Mouse (Mus musculus): ENCODE data around the gene Ambra1.

Ambra1 gene

DNA sequence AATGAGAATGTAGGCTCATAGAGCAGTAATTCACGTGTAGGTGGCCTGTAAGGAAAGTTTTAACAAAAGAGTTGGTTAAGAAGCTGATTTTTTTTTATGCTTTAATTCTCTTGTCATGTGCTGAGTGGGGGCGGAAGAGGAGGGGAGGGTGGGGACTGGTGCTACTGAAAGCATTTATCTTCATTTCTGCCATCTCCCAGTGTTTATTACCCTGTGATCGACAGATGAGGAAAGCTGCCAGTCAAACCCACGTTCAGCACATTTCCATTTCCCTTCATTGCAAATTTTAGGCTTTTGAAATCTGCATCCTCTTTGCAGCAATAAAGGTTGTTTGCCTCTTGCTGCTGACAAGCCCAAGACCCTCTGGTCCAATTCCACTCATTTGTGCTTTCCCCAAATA is 129.5 kb downstream of the Ambra1 start:
- in situ Hi-C loops (cut with MboI; ENCODE audit: low sequenced_read_pairs): no loop called here

DNA sequence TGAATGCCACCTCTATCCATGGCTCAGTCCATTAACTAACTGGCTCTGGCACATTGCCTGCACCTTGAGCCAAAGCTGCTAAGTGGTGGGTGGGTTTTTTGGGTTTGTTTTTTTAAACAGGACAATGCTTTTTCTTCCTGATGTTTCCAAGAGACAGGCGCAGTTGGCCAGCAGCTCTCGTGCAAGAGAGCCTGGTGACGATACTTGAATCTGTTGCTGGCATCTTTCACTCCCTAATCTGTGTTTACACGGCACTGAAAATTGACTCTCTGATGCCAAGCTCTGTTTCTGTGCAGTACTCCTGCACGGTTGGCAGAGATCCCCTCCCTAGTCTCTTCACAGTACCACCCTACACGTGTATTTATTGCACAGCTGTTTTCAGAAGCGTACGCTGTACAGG is 140.8 kb downstream of the Ambra1 start:
- in situ Hi-C loops (cut with MboI; ENCODE audit: low sequenced_read_pairs): no loop called here

DNA sequence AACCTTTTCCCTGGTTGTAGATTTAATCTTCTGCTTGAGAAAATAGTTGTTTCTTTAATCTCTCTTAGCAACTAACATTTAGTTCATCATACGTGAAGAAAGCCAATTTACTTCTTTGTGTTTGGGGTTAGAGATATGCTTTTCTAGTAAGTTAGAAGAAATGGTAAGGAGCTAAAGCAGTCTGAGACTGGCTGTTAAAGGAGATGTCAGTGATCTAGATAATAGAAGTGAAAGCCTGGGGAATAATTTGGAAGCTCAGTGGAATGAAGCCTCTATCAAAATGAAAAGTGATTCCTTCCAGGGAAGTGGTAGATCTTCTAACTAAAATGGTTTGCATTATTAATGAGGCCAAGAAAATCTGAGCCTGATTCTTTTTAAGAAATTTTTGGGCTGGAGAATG is 141.3 kb downstream of the Ambra1 start:
- in situ Hi-C loops (cut with MboI; ENCODE audit: low sequenced_read_pairs): no loop called here

DNA sequence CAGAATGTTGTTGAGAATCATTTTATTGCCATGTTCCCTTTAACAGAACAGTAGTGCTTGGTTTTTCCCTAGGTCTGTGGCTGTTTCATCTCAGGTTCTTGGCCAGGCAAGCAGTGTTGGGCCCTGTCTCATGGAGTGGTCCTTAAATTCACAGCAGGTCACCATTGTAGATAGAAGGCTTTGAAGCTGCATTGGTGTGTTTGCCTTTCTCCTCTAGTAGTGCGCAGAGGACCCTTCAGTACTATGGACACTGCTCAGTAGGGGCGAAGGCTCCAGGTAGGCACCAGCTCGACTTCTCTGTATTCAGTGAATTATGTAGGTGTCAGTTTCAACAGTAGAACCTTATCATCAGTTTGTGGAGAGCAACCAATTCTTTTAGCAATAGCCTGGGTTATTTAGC is 142.7 kb downstream of the Ambra1 start:
- in situ Hi-C loops (cut with MboI; ENCODE audit: low sequenced_read_pairs): no loop called here

DNA sequence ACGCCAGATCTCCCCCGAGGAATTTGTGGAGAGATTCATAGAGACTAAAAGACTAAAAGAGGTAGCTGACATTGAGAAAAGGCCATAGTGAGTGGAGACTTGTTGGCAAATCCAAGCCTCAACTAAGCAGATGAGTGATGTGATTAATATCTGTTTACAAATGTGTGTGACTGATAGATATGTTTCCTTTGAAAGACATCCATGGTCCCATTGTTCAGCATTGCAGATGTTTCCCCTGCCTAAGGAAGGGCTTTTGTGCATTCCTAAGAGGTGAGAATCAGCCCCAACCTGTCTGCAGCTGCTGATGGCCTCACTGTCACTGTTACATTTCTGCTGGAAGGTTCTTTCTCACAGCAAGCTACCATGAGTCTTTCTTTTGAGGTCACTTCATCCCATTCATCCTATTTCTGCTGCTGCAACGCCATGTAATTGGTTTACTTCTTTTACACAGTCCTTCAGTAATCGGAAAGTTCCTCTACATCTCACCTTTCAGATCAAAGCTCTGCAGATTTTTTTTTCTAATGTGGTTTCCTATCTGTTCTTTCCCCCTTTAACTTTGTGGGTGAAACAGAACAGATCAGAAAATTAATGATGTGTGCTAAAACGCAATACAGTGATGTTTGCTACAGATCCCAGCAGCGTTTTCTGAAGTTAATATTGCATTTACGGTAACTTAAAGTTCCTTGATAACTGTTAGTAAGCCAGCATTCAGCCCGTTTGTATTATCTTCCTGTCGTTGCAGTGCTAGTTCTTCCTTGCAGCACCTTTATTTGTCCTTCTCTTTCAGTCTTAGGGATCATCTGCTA is 146.3 kb downstream of the Ambra1 start:
- in situ Hi-C loops (cut with MboI; ENCODE audit: low sequenced_read_pairs): no loop called here

DNA sequence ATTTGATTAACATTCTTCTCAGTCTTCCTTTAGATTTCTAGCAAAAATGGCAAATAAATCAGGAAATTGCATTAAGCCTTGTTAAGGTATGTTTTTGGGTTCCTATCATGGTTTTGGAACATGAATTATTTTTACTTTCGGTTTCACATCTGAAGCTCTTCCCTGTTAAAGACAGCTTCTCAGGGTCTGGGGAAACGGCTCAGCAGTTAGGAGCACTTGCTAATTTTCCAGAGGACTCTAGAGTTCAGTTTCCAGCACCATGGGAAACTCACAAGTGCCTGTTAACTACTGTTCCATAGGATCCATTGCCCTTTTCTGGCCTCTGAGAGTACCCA is 146.8 kb downstream of the Ambra1 start:
- in situ Hi-C loops (cut with MboI; ENCODE audit: low sequenced_read_pairs): no loop called here

DNA sequence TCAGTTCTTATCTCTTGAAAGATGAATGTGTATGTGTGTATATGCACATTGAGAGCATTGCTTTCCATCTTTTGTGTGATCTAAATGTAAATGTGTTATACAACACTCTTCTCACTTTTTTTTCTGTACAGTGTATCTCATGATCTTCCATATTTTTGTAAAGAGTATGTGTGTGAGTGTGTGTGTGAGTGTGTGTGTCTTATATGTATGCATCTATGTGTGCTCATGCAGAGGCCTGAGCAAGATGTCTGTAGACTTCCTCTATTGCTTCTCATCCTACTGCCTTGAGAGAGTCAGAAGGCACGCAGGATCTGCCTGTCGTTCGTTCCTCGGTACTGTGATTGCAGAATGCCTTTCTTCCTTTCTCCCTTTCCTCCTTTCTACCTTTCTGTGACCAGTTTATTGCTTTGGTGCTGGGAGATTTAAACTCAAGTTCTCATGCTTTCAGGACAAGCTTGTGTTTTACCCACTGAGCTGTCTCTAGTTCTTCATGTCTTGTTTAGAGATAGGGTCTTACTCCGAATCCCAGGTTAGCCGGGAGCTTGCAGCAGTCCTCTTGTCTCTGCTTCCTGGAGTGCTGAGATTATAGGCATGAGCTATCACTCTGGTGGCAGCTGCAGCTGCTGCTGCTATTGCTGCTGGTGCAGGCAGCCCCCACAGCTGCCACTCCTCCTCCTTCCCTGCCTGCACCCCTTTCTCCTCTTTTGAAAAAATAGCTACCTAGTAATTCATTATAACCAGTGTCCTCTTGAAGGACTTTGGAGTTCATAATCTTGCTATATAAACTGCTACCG is 148.7 kb downstream of the Ambra1 start:
- in situ Hi-C loops (cut with MboI; ENCODE audit: low sequenced_read_pairs): no loop called here

DNA sequence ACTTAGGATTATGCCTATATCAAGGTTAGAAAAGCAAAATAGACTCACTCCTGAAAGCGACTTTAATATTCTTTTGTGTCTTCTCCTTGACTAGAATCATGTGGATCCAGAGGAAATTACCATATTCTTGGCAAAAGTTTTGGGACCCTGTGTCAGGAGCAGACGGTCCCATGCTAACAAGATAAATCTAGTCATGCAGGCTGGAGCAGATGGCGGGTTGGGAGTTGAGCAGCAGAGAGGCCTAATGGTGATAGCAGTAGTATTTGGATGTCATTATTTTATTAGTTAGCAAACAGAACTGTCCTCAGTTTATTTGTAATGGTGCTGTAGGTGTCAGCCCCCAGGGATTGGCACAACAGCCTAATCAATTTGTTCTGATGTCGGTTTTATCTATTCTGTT is 154.0 kb downstream of the Ambra1 start:
- in situ Hi-C loops (cut with MboI; ENCODE audit: low sequenced_read_pairs): no loop called here

DNA sequence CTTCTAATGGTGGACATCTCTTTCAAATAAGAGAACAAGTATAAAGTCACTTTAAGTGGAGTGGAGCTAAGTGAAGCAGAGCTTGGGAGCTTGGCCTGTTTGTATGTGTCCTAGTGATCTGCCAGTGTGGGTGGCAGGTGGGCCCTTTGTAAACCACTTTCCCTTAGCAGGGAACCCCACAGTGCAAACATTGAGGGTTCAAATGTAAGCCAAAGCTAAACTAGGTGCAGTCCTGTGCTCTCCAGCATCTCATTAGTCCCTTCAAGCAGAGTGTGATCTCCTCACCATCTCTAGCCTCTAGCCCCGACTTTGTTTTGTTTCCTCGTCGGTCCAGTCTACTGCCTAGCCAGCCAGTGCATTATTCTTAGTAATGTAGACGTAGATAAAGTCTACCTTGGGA is 154.7 kb downstream of the Ambra1 start:
- in situ Hi-C loops (cut with MboI; ENCODE audit: low sequenced_read_pairs): no loop called here

DNA sequence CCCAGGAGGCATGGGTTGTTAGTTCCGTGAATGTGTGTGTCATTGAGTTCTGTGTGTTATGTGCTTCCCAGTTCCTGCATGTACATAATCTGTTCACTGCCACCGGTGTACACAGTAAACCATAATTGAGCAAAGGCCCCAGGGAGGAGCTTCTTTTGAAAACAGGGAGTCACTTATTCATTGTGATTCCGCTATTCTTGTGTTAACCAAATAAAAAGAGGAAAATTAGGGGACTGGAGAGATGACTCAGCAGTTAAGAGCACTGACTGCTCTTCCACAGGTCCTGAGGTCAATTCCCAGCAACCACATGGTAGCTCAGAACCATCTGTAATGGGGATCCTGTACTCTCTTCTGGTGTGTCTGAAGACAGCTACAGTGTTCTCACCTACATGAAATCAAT is 164.8 kb downstream of the Ambra1 start:
- in situ Hi-C loops (cut with MboI; ENCODE audit: low sequenced_read_pairs): no loop called here

DNA sequence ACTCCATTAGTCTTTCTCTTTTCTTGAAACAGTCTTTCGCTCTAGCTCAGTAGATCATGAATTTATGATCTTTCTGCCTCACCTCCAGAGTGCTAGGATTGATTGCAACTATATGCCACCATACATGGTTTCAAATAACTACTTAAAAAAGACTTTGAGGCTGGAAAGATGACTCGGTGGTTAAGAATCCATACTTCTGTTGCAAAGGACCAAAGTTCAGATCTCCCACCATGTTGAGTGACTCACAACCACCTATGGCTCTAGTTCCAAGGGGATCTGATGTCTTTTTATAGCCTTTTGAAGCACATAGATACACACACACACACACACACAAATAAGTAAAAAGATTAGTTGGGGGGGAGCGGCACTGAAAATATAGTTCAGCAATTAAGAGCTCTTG is 165.5 kb downstream of the Ambra1 start:
- in situ Hi-C loops (cut with MboI; ENCODE audit: low sequenced_read_pairs): no loop called here

DNA sequence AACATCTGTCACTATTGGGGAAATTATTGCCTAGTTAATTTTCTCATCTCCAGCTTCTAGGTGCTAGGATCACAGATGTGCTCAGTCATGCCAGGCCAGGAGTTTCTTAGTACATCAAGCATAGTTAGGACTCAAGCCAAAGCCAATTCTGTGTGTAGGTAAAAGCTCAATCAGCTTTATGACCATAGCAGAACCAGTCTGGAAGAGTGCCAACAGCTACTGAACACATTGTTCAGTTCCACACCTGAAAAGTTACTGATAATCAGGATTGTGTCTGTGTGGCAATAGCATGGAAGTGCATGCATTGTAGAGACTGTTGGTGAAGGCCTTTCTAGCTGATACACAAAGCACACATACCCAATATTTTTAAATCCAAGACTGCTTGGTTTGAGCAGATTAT is 168.0 kb downstream of the Ambra1 start:
- in situ Hi-C loops (cut with MboI; ENCODE audit: low sequenced_read_pairs): no loop called here

DNA sequence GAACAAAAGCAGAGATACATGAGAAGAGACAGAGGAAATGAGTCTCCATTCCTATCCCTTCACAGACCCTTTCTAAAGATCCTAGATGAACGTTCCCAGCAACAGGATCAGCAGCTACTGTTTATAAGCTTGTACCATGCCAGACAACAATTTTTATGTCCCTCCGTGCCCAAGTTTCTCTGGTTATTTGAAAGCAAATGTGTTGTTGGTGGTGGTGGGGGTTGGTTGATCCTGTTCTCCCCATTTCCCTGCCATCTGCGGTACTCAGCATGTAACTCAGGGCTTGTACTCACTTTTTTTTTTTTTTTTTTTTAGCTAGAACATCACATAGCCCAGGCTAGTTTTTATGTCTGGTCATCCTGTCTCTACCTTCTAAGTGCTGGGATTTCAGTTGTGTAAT is 169.2 kb downstream of the Ambra1 start:
- in situ Hi-C loops (cut with MboI; ENCODE audit: low sequenced_read_pairs): no loop called here

DNA sequence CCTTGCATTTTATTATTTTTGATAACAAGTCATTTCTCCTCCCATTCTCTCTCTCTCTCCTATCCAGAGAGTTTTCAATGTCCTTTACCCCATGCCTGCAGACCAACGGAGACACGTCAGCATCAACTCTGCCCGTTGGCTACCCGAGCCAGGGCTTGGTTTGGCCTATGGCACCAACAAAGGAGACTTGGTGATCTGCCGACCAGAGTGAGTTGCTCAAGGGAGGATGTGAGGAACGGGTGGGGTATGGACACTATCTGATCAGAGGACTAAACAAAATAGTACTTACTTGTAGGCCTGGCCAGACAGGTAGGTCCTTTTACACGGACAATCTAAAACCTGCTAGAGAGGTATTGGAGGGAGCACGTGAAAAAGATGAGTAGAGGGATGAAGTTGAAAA is 170.5 kb downstream of the Ambra1 start:
- in situ Hi-C loops (cut with MboI; ENCODE audit: low sequenced_read_pairs): no loop called here

DNA sequence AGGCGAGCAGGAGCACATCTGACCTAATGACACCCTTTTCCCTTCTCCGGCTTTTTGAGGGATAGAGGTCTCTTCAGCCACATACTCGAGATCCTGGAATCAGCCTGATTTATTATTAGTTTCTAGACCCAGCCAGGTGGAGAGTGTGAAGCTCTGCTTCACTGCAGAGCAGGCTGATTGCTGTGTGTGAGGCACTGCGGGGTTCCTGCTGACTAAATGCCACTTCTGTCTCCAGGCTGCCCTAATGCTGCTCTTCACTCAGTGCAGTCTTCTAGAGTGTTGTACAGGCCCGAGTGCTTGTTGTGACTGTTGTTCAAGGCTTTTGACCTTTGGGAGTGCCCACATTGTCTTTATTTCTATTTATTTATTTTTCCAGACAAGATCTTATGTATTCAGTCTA is 172.4 kb downstream of the Ambra1 start:
- in situ Hi-C loops (cut with MboI; ENCODE audit: low sequenced_read_pairs): no loop called here

DNA sequence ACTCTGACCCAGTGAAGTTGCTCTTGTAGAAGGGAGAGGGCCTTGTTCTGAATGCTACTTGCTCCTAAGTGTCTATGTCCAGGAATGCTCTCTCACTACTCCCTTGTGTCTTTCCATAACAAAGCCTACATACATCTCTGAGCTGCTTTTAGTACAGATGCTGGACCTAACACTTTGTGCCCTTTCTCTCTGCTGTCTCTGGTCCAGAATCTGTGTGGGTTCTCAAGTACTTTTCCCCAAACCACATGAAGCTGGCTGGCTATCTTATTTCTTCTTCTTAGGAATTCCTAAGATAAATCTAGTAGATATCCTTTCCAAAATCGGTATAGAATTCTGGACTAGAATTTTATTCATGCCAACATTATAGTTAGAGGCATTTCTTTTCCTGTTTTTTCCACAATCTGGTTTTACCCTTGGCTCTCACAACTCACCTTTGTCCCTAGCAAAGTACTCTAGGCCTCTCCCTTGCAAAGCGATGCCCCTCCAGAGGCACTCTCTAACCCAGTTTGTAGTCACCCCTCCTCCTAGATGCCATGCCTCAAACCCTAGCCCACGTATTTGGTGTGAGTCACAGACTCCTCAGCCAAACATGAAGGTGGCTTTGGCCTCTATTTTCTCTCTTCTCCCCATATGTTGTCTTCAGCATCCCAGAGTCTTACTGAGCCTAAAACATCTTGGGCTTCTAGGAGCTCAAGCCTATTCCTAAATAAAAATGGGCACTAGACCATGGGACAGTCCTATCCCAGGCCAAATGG is 173.4 kb downstream of the Ambra1 start:
- in situ Hi-C loops (cut with MboI; ENCODE audit: low sequenced_read_pairs): no loop called here

DNA sequence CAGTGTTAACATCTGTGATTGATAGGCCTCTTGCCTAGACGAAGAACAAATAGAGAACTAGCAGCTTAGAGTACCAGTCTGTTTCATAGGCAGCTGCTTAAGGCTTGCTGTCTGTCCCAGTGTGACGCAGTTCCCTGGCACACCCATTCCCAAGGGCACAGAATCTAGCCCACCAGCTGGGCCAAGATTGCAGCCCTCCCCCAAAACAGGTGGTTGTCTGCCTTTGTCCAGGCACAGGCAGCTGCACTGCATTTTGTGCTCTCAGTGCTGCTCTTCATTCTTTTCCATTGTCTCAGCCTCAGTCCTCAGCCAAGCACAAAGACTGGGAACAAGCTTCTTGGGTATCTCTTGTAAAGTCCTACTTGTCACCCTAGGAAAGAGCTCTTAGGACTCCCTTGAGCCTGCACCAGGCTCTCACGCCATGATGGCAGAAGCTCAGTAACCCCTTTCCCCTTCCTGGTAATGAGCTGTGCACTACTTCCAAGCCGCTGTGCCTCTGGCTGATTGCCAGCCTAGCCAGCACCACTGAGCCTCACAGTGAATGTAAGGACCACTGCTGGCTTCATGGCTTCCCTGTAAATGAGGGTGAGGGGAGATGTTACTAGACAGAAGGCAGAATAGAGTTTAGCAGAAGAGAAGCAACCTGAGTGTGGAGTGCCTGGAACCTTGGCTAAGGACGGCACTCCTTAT is 174.8 kb downstream of the Ambra1 start:
- in situ Hi-C loops (cut with MboI; ENCODE audit: low sequenced_read_pairs): no loop called here

DNA sequence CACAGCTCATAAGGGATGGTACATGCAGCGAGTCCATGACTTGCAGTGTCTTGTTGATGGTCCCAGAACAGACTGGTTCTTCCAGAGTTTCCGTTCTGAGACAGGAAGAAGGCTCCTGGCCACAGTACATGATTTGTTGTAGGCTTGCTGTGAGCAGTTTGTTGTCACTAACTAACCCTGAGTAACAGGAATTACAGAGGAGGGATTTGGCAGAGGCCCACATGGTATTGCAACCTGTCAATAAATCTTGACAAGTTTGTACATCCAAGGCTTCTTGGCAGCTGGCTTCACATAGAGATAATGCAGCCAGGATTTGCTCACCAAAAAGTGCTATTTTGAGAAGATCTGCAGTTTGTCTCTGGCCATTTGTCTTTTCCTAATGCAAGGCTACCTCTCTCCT is 176.2 kb downstream of the Ambra1 start:
- in situ Hi-C loops (cut with MboI; ENCODE audit: low sequenced_read_pairs): no loop called here

DNA sequence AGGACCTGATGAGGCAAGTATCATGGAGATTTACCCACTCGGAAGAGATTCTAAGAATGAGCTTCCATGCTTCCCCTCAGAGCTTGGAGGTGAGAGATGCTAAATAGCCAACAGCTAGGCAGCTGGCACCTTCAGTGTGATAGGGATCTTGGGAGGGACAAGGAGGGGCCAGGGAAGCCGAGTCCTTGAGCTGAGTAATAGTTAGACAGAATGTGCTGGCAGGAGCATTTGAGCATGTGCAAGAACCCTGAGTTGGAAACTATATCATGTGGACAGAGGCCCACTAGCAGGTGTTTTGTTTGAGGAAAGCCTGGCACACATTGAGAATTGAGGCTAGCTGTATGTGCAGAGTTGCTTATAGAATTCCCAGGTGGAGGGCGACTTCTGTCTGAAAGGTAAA is 182.7 kb downstream of the Ambra1 start:
- in situ Hi-C loops (cut with MboI; ENCODE audit: low sequenced_read_pairs): no loop called here

DNA sequence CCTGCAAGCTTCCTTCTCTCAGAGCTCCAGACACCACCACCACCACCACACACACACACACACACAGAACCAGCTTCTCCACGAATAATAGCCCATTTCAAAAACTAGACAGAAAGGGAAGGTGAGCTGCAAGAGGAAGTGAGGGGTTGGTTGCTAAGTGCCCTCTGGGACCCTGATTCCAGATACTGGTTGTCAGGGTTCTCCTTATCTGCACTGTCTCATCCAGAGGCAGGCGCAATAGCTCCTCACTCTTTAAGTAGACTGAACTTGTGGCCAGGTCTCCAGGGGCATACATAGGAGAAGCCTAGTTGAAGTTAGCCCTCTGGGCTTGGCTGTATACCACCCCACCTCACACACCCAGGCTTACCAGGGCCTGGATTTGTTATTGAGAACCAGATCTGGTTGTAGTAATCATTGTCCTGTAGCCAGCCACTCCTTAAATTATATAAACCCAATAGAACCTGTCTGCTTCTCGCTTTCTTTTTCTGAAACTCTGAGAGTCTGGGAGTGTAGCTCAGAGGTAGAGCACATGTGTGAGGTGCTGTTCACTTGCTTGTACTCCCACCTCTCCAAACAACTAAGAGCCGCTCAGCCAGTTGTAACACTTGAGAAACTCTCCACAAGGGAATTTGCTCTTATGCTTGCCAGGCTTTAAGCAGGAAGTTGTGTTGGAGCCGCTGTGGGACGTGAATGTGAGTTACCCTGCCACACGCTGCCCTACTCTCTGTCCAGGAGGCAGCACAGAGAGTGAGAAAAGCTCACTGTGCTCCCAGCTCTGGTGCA is 183.6 kb downstream of the Ambra1 start:
- in situ Hi-C loops (cut with MboI; ENCODE audit: low sequenced_read_pairs): no loop called here
